Mouse (Mus musculus) CH12.LX (cell line): Measurements from ENCODE around the gene Olfr574. TPM values are rescaled to one million over a fixed set of nuclear protein-coding genes. Genes with fewer than 3 reads are reported as not detected.

Source experiments
- DNase-seq: peaks from one replicate; pipeline ENCODE4 v3.0.0-alpha.2; 2013; ENCODE audit errors: extremely low read depth
- H3K27ac ChIP-seq: 2 replicates; pipeline ENCODE4 v1.5.1; 2012; ENCODE audit warnings: low read depth, mild to moderate bottlenecking, control low read depth, moderate library complexity; ENCODE audit not compliant: insufficient read depth
- H3K27me3 ChIP-seq: replicated peaks from 2 replicates; pipeline ENCODE3; 2012; ENCODE audit warnings: inconsistent platforms
- H3K36me3 ChIP-seq, 2 experiments: replicated peaks in 1 of 2; 2 replicates each; pipeline versions ENCODE3 to v1.6.1; 2012; ENCODE audit warnings: inconsistent platforms in 1 of 2, low read length in 1 of 2, mild to moderate bottlenecking in 1 of 2, mixed read lengths in 1 of 2, moderate library complexity in 1 of 2; ENCODE audit not compliant: control insufficient read depth in 1 of 2, insufficient read depth in 1 of 2
- H3K4me1 ChIP-seq, 2 experiments: 2 replicates each; pipeline ENCODE4 v1.6.1; 2012; ENCODE audit warnings: inconsistent platforms in 1 of 2, moderate library complexity in 1 of 2; ENCODE audit not compliant: insufficient read depth in 2 of 2, control insufficient read depth in 1 of 2
- H3K4me2 ChIP-seq: 2 replicates; pipeline ENCODE4 v1.6.1; 2012; ENCODE audit warnings: low read depth, mild to moderate bottlenecking, control low read depth; ENCODE audit not compliant: poor library complexity, insufficient read depth, severe bottlenecking
- H3K4me3 ChIP-seq, 3 experiments: fragments of 150-350 bp in 1 of 3; sonication (generic) in 1 of 3; replicated peaks in 1 of 3; 2 replicates each; pipeline versions ENCODE3 to v1.5.1; 2011 to 2012; ENCODE audit warnings: low read depth in 2 of 3, low read length in 2 of 3, mild to moderate bottlenecking in 2 of 3, moderate library complexity in 2 of 3, control low read depth in 1 of 3, improper control_type of control experiment in 1 of 3, inconsistent platforms in 1 of 3, mixed read lengths in 1 of 3; ENCODE audit not compliant: poor library complexity in 1 of 3
- H3K79me2 ChIP-seq: replicated peaks from 2 replicates; pipeline ENCODE4 v1.6.1; 2012; ENCODE audit warnings: mild to moderate bottlenecking, moderate library complexity; ENCODE audit not compliant: control insufficient read depth, poor library complexity, insufficient read depth, severe bottlenecking; ENCODE audit errors: extremely low read depth
- H3K9ac ChIP-seq: 2 replicates; pipeline ENCODE4 v1.6.1; 2012; ENCODE audit warnings: low read depth, mild to moderate bottlenecking, control low read depth, moderate library complexity; ENCODE audit not compliant: insufficient read depth
- H3K9me3 ChIP-seq: replicated peaks from 2 replicates; pipeline ENCODE3; 2012; ENCODE audit warnings: low read length, inconsistent platforms, mixed read lengths
- BHLHE40 ChIP-seq: IDR thresholded peaks from 2 replicates; pipeline ENCODE4 v1.6.1; 2011; ENCODE audit warnings: mild to moderate bottlenecking, low read depth, low read length, improper control_type of control experiment
- CHD1 ChIP-seq: IDR thresholded peaks from 2 replicates; pipeline ENCODE4 v1.6.1; 2012; ENCODE audit warnings: low read depth, low read length, improper control_type of control experiment, inconsistent platforms
- CTCF ChIP-seq, 2 experiments: IDR thresholded peaks in 1 of 2; conservative IDR thresholded peaks in 1 of 2; 2 replicates each; pipeline ENCODE4 v1.5.1; 2011 to 2012; ENCODE audit warnings: low read depth in 2 of 2, low read length in 2 of 2, improper control_type of control experiment in 1 of 2, inconsistent platforms in 1 of 2, mild to moderate bottlenecking in 1 of 2, moderate library complexity in 1 of 2
- ELF1 ChIP-seq: IDR thresholded peaks from 2 replicates; pipeline ENCODE4 v1.6.1; 2014; ENCODE audit warnings: low read depth, mild to moderate bottlenecking, inconsistent platforms, low read length, improper control_type of control experiment
- JUN ChIP-seq: IDR thresholded peaks from 2 replicates; pipeline ENCODE4 v1.6.1; 2011; ENCODE audit warnings: low read depth, mild to moderate bottlenecking, low read length, improper control_type of control experiment, moderate library complexity; ENCODE audit not compliant: insufficient read depth
- KAT2A ChIP-seq: IDR thresholded peaks from 2 replicates; pipeline ENCODE4 v1.6.1; 2012; ENCODE audit warnings: low read length, improper control_type of control experiment, inconsistent platforms; ENCODE audit not compliant: insufficient replicate concordance
- MAX ChIP-seq: IDR thresholded peaks from 2 replicates; pipeline ENCODE4 v1.6.1; 2011; ENCODE audit warnings: low read length, improper control_type of control experiment
- MXI1 ChIP-seq: IDR thresholded peaks from 2 replicates; pipeline ENCODE4 v1.6.1; 2011; ENCODE audit warnings: mild to moderate bottlenecking, low read depth, low read length, improper control_type of control experiment
- NELFE ChIP-seq: IDR thresholded peaks from 2 replicates; pipeline ENCODE4 v1.6.1; 2011; ENCODE audit warnings: low read depth, low read length, improper control_type of control experiment
- PAX5 ChIP-seq: IDR thresholded peaks from 2 replicates; pipeline ENCODE4 v1.6.1; 2012; ENCODE audit warnings: low read length, inconsistent platforms, mixed read lengths
- RAD21 ChIP-seq: IDR thresholded peaks from 2 replicates; pipeline ENCODE4 v1.6.1; 2011; ENCODE audit warnings: low read depth, mild to moderate bottlenecking, low read length, improper control_type of control experiment, moderate library complexity
- RCOR1 ChIP-seq: conservative IDR thresholded peaks from 2 replicates; pipeline ENCODE4 v1.6.1; 2012; ENCODE audit warnings: low read depth, mild to moderate bottlenecking, inconsistent platforms, low read length, improper control_type of control experiment
- SIN3A ChIP-seq: IDR thresholded peaks from 2 replicates; pipeline ENCODE4 v1.6.1; 2012; ENCODE audit warnings: low read length, improper control_type of control experiment, inconsistent platforms
- SMC3 ChIP-seq: IDR thresholded peaks from 2 replicates; pipeline ENCODE4 v1.6.1; 2011; ENCODE audit warnings: low read depth, low read length, improper control_type of control experiment
- ZKSCAN1 ChIP-seq: IDR thresholded peaks from 2 replicates; pipeline ENCODE4 v1.6.1; 2012; ENCODE audit warnings: low read depth, inconsistent platforms, low read length, improper control_type of control experiment, borderline replicate concordance
- ZNF384 ChIP-seq: IDR thresholded peaks from 2 replicates; pipeline ENCODE4 v1.6.1; 2012; ENCODE audit warnings: low read depth, low read length, improper control_type of control experiment, inconsistent platforms
- dilution Hi-C: fragments of 300-500 bp; cut with MboI; formaldehyde crosslinking; loops from 2 replicates; pipeline ENCODE4 v1.14.3; 2020; ENCODE audit warnings: low sequenced_read_pairs; ENCODE audit not compliant: extremely low pct_unique_long_range_greater_than_20kb, extremely low pct_ligation_motif_present
- in situ Hi-C: fragments of 300-500 bp; cut with MboI; formaldehyde crosslinking; loops from 3 replicates; pipeline ENCODE4 v1.14.3; 2019; ENCODE audit warnings: low sequenced_read_pairs, low pct_ligation_motif_present, low pct_unique_long_range_greater_than_20kb, mixed read lengths
- polyA plus RNA-seq: library from polyadenylated mRNA; unstranded; fragments of >175 nt; gene quantifications from 2 replicates; pipeline ENCODE4 v1.2.1, GENCODE M21; 2012; ENCODE audit warnings: low read depth; ENCODE audit not compliant: insufficient read length
- total RNA-seq, 2 experiments: library from RNA; depleted of rRNA; stranded (reverse); fragments of 300-350 nt in 1 of 2; fragments of >200 nt in 1 of 2; gene quantifications; 2 replicates each; pipeline ENCODE4 v1.2.3; 2012 to 2014

Olfr574 gene
- total and polyA plus RNA-seq, 3 experiments, result not detected

DNA sequence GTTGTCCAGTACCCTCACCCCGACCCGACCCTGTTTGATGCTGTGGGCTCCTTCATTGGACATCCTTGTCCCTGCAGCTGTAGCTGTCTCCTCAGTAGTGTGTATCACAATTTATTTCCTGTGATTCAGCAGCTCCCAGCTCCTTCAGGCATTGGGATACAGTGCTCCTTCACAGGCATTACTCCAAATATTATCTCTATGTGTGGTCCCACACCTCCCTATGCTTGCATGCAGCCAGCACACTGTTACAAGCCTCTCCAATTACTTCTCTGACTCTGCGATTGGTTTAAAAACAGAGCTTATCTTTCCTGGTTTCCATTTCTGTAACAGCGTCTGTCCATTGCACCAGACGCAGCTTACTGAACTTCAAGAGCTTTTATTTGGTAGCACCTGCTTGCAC lies 31.9 kb upstream of the Olfr574 start:
- H3K4me3 ChIP-seq, result no peak overlapping the region
- no peak overlapping the region for H3K4me2 ChIP-seq
- no peak overlapping the region for H3K27ac ChIP-seq
- no peak for DNase-seq
- no peaks in the 10 kb centered on the region for H3K79me2 ChIP-seq
- no peaks in the 10 kb centered on the region for H3K36me3 ChIP-seq
- dilution Hi-C loops, result no loop called here
- no peak overlapping the region for H3K9ac ChIP-seq
- in situ Hi-C loops, result loop anchor here (10.0 kb wide), 2 partner anchors 252 to 412 kb away; partner anchors contain the start of gene Olfr556
- no peaks in the 10 kb centered on the region for H3K27me3 ChIP-seq
- H3K9me3 ChIP-seq, result no peaks in the 10 kb centered on the region
- peaks cover 0 to 5% of the 10 kb centered on the region in 2 experiments; a peak in 2 of 4 replicates for H3K4me1 ChIP-seq
- TF ChIP-seq ZKSCAN1 (no peak), RCOR1 (no peak), CHD1 (no peak), JUN (no peak), RAD21 (no peak), MXI1 (no peak)

DNA sequence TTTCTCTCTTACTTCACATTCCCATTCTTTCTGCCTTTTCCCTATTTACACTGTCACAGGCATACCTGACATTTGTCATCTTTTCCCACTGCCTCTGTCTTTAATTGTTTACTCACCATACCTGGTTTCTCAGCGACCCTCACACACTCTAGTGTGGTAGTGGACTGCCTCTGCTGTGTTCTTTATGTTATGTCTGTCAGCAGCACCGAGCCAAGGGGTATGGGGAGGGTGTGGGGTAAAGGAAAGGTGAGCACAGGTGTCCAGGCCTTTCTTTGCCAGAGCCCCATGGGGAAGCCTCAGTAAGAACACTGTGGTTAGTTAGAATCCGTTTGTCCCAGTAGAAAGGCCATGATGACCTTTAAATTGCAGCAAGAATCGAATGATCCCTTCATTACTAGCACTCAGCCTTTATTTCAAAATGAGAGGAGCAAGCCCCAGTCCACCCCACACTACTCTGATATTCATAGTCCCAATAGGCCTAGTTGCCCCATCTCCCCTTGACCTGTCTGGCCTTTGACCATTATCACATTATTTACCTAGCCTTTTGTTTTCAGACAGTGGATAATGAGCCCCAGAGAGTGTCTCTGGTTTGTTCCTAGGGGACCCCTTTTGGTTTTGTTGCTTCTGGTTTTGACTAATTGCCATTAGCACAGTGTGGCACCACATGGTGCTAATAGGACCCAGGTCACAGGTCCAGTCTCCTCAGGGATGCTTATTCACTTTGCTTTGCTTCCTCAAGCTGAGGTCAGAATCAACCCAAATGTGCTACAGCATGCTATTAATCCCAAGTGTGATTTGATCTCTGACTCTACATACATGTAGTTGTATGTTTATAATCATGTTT lies 31.0 kb upstream of the Olfr574 start, which contains the start of gene Olfr571:
Olfr571 (minus strand) TSS at position 505 of the 844 bp plus-strand sequence.
- Histone ChIP-seq H3K9me3 (no peaks in the 10 kb centered on the region), H3K4me2 (no peak within 1 kb of the TSS), H3K4me1 (peaks cover 0 to 5% of the 10 kb centered on the region in 2 experiments; a peak in 2 of 4 replicates), H3K36me3 (no peaks in the 10 kb centered on the region), H3K79me2 (no peaks in the 10 kb centered on the region), H3K4me3 (no peak within 1 kb of the TSS), H3K9ac (no peak within 1 kb of the TSS)
- in situ Hi-C loops (loop anchor here (10.0 kb wide), 2 partner anchors 252 to 412 kb away; partner anchors contain the start of gene Olfr556), dilution Hi-C loops (no loop called here)
- no peak for DNase-seq
- TF ChIP-seq BHLHE40, result no peak
- TF ChIP-seq NELFE, result no peak
- no peak for TF ChIP-seq PAX5
- TF ChIP-seq SMC3, result no peak
- TF ChIP-seq CTCF (conservative IDR thresholded peaks at IDR 0.05 in 1 of 2, IDR thresholded peaks at IDR 0.05 in 1 of 2; ENCODE audit: low read depth in 2 of 2, low read length in 2 of 2), result no peak
- TF ChIP-seq KAT2A, result no peak
- no peak for TF ChIP-seq ZNF384
- no peak for TF ChIP-seq ELF1
- no peak for TF ChIP-seq MAX
- TF ChIP-seq SIN3A, result no peak
- TF ChIP-seq, all 38 proteins: peak for 0
- no peak within 1 kb of the TSS for H3K27ac ChIP-seq
- no peaks in the 10 kb centered on the region for H3K27me3 ChIP-seq
